Mouse (Mus musculus): ENCODE results near the gene Dmd.
A peak's percentile ranks its signal among the peaks of the same experiment; 100 is the strongest.

The Dmd gene

GRCm38 (mm10) chrX:84435608-84436007 is 1486.9 kb downstream of the Dmd start:
- DNase-seq: no peak

GRCm38 (mm10) chrX:84436556-84436955 is 1487.9 kb downstream of the Dmd start:
- no peak for DNase-seq

- no peak for DNase-seq
Measured at GRCm38 (mm10) chrX:84442996-84443395, 1494.3 kb downstream of the Dmd start.

DNA sequence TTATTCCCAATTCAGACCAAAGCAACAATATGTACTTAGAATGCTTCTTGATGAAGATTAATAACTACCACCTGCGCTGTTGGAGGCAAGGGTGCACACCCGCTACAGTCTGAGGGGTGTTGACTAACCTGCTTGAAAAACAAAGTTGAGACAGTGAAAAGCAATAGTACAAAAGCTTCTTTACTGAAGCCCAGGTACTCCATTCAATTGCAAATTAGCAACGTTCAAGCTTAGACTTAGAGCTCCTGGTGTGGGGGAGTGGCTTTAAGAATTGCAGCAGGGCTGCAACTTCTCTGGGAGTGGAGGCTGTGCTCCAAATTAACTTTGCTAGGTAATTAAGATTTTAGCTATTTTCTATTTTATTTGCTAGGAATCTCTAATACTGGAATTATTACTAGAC is 1495.3 kb downstream of the Dmd start:
- DNase-seq: no peak

GRCm38 (mm10) chrX:84444638-84445037 is 1496.0 kb downstream of the Dmd start:
- no peak for DNase-seq

DNA sequence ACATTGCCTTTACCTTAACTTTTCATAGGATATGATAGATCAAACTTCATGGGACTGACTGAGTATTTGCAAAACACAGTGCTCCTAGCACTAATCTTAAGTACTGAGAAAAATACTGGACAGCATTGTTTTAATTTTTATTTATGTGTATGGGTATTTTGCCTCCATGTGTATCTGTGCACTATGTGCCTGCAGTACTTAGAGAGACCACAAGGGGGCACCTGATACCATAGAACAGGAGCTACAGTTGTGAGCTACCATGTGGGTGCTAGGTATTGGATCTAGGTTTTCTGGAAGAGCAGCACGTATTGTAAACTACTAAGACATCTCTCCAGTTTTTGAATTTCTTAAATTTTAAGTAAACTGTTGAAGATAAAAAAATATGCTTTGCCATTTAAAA is 1505.8 kb downstream of the Dmd start:
- peak in 1 of 2 experiments; percentile 19 for DNase-seq

- DNase-seq: peak; percentile 25 to 27
Measured at GRCm38 (mm10) chrX:84514650-84515366, 1566.1 kb downstream of the Dmd start.

GRCm38 (mm10) chrX:84551995-84552394 is 1603.3 kb downstream of the Dmd start:
- no peak for DNase-seq

- no peak for DNase-seq
Measured at GRCm38 (mm10) chrX:84553441-84553840, 1604.8 kb downstream of the Dmd start.

DNA sequence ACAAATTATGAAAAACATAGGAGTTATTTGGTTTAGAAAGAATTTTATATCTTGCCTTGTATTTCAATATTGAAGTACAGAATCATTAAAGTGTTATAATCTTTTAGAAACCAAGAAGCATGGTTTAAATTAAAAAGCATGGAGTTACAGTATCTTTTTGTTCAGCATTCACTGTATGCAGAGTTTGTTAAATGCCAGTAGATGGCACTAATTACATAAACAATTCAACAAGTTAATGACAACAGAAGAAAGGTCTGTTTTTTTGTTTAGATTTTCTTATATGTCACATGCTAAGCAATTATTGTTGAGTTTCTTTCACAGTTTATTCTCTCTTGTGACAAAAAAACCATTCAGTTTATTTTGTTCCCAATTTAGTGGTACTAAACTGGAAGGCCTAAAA is 1649.8 kb downstream of the Dmd start:
- DNase-seq: no peak

DNA sequence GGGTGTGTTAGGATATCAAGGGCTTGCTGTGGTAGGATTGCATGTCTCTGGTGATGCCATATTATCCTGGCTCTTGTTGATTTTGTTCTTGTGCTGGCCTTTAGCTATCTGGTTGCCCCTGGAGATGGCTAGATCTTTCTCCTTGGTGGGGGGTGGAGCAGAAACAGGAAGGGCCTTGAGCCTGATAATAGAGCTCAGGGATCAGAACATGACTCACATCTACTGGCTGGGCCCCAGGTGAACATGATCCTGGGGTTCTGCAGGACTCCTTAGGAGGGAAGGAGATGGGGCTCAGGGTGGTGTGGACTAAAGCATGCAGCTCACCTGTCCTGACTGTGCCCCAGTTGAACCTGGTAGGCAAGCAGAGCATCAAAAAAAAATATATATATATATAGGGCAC is 1691.8 kb downstream of the Dmd start:
- DNase-seq: no peak

DNA sequence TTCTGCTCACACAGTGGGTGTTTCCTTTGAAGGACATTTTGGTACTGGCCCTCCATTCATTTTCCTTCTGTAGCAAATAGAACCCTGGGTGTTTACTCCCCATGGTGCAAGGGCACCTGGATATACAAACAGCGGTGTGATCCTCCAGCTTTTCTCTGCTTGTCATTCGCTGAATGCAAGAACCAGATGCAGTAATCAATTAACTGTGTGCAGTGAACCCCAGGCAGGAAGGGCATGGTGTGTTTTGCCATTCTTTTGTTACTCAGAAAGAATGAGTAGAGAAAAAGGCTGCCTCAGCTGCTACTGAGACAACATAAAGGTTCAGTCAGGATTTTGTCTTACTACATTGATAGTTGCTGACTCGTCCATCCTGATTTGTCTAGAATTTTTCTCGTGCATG is 1799.0 kb downstream of the Dmd start:
- DNase-seq: no peak

- DNase-seq: peak; percentile 5 to 26
Measured at GRCm38 (mm10) chrX:84860012-84860647, 1911.5 kb downstream of the Dmd start.

DNA sequence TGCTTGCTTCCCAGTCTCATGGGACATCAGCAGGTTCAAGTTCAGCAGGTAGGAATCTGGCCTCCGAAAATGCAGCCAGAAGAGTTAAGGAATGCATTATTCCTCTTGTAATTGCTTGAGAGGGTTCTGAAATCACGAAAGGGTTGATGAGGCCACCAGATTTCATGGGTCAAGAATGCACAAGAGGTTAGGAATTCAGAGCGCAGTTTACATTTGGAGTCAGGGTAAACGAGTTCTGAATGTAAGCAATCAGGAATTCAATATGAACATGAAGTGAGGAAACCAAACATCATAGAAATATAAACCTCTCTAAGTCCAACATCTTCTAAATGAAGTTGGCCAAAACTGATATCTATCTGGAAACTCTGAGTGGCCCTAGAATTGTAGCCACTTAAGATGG is 1924.4 kb downstream of the Dmd start:
- no peak for DNase-seq

GRCm38 (mm10) chrX:84878125-84878524 is 1929.5 kb downstream of the Dmd start:
- DNase-seq: no peak

- peak; percentile 5 to 45 for DNase-seq
Measured at GRCm38 (mm10) chrX:84932715-84933473, 1984.2 kb downstream of the Dmd start.

DNA sequence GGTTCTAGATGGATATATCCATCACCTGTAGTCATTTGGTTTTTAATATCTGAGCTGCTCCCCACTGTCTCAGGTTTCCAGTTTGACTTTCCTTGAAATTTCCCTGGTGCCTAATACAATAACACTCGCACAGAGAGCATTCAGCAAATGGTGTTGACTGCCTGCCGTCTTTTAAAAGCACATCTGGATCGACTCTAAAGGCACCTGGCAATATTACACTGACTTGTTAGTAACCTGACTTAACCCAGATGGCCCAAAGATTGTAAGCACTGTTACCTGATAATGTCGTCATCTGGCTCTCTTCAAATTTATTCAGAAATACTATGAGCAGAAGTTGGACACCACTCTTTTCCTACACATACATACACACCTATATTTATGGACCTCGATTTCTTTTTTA is 2011.9 kb downstream of the Dmd start:
- no peak for DNase-seq

GRCm38 (mm10) chrX:84960972-84961371 is 2012.3 kb downstream of the Dmd start:
- no peak for DNase-seq

DNA sequence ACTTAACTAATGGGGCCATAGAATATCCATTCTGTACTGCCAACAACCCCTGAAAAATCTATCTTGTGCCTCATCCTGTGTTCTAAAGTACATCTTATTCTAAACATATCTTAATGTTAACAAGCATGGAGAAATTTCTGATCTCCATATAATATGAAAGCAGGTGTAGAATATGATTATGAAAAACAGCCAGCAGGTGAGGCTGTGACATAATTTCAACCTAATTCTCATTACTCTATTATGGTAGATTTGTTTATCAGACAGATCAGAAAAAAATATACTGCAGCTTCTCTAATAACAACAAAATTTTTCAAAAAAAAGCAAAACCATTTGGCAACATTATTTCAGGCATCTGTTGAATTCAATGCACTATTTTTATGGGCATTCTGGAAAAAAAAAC is 2059.6 kb downstream of the Dmd start:
- no peak for DNase-seq

DNA sequence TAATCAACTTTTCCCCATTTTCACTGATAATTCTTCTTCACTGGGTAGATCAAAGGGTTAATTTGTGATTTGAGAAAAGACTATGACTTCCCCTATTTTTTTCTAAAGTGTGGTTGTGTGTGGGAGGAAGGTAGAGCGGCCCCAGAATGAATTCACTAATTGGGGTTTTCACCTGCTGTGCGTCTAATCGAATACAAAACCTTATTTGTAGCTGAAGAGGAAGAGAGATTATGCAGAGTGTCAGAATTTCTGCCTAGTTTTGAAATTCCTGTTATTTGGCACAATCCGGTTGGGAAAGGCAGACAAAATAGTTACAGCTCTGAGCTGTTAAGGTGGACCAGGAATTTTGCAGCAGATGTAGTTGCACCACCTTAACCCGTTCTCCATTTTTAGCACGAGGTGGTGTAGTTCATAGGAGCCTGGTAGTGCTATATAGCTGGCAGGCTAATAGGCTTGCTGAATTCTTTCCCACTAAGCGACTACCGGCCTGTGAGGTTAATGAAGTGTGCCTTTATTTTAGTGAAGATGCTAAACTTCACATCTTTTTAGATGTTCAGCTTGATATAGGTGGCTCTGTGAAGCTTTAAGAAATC is 2092.9 kb downstream of the Dmd start:
- no peak for DNase-seq

- DNase-seq: no peak
Measured at GRCm38 (mm10) chrX:85046631-85047030, 2098.0 kb downstream of the Dmd start.

DNA sequence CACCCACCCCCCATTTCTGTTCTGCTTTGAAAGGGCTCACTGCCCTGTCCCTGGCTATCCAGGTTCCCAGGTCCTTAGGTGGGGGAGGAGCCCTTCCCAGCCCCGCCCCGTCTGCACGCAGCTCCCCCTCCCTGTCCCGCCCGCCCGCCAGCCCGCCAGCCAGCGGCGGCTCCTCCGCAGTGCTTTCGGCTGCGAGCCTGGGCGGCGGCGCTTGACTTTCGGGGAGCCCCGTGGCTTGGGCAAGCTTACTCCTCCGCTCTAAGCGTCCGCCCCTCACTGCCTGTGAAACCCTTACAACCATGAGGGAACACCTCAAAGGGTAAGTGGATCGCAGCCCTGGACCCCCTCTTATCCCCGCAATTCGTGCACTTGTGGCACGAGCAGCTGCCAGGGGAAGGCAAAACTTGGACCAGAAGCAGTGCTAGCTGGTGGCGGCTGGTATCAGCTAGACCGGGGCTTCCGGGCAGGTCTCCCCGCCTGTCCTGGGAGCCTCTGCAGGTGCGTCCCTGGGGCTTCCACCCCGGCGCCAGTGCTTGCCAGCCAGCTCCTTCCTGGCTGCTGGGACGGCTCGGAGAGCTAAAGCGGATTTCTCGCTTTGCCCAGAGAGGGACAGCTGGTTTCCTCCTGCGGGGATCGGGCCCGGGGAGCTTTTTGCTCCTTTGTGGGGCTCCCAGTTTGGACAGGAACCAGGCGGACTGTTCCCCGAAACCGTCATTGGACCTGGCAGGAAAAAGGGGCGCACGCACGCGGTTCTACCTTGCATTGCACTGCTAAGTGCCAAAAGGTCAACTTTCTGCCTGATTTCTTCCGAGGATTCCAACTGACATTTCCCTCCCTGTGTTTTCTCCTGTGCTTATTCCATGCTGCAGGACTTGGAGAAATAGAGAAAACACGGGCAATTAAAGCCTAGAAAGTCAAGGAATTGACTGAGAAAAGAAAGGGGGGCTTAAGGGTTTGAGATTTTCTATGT is 2099.8 kb downstream of the Dmd start:
- DNase-seq: peak; percentile 62 to 68

All from lung, postnatal 4 days (tissue).